ENCODE assay signal across 10 mouse cellular contexts in the genomic region with DNA sequence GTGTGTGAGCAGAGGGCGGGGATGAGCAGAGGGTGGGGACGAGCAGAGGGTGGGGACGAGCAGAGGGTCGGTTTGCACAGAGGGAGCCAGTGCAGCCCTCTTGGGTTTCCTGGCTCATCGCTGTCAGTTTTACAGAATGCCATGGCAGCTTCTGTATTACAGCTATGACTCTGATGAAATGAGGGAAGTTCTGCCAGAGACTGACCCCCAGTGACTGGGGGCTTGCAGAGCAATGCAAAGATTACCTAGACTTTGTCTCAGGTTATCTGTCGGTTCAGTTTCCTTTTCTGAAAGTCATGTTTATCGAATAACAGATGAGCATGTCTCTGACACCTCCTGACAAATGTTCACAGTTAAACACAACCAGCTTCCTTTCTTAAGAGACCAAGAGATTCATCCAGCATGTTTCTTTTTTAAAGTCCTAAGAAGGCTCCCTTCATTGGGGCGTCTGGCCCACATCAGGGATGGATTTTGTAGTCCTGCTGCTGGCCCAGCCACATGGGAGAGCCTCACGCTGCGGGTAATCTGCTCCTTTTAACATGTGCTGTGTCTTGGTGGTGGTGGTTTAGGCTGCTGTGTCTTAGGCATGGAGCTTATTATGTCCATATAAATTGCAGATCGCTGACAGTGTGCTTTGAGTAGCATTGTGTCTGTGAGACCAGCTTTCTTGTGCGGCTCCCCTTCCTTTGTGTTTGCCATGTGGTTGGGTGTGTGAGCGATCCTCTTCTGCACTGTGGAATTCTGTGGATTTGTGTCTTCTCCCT.
DNase-seq lines count a peak whose midpoint lies in the region; ATAC-seq lines count a peak whose summit lies in the region.
"Had no signal": no experiment of that assay in that cellular context is flagged by ENCODE, and none has a peak within 500 bp of the region (broad histone marks: within the 10 kb centered on the region; RNA-seq: fewer than 3 reads in every experiment).

No protein-coding gene starts in this region.

- no peak overlapping the region for H3K4me2 ChIP-seq in heart, embryonic 14.5 days (ENCODE audit: low read length)
- no peak overlapping the region for H3K4me2 ChIP-seq in forebrain, embryonic 16.5 days (ENCODE audit: low read length)
- H3K4me2 ChIP-seq in midbrain, embryonic 11.5 days = no peak overlapping the region

- H3K4me3 ChIP-seq in heart, embryonic 14.5 days (ENCODE audit: control insufficient read depth in 1 of 2, insufficient read depth in 1 of 2, low read depth in 1 of 2, low read length in 2 of 2) = no peak overlapping the region
- H3K4me3 ChIP-seq in forebrain, embryonic 16.5 days (replicated peaks; ENCODE audit: low read length) = no peak overlapping the region
- no peak overlapping the region for H3K4me3 ChIP-seq in midbrain, embryonic 11.5 days (ENCODE audit: low read depth, low read length)

- no peaks in the 10 kb centered on the region for H3K27me3 ChIP-seq in heart, embryonic 14.5 days (ENCODE audit: control insufficient read depth, insufficient read depth, low read length)
- no peaks in the 10 kb centered on the region for H3K27me3 ChIP-seq in forebrain, embryonic 16.5 days (replicated peaks; ENCODE audit: control insufficient read depth, insufficient read depth, low read length)
- H3K27me3 ChIP-seq in midbrain, embryonic 11.5 days (ENCODE audit: control insufficient read depth, insufficient read depth, low read length) = no peaks in the 10 kb centered on the region

- H3K27ac ChIP-seq in heart, embryonic 14.5 days (replicated peaks in 1 of 2; ENCODE audit: control insufficient read depth in 1 of 2, insufficient read depth in 1 of 2, low read depth in 2 of 2, low read length in 2 of 2) = 0 out of 4 replicates have a peak overlapping the region, but pooled peaks of 1 of the 2 experiments have one; percentile 29
- peak overlapping the region; percentile 65 for H3K27ac ChIP-seq in forebrain, embryonic 16.5 days (ENCODE audit: low read length)
- peak overlapping the region; percentile 5; the same call in 1 of the 2 replicates for H3K27ac ChIP-seq in midbrain, embryonic 11.5 days (ENCODE audit: low read depth, low read length)

- peak overlapping the region; percentile 1 for H3K9ac ChIP-seq in heart, embryonic 14.5 days (ENCODE audit: low read length)
- H3K9ac ChIP-seq in forebrain, embryonic 16.5 days (replicated peaks; ENCODE audit: low read depth, low read length) = peak overlapping the region; percentile 15; the same call in 1 of the 2 replicates
- H3K9ac ChIP-seq in midbrain, embryonic 11.5 days (ENCODE audit: low read length) = 0 out of 2 replicates have a peak overlapping the region, but pooled peaks have one; percentile 30

- H3K4me1 ChIP-seq in heart, embryonic 14.5 days (ENCODE audit: control insufficient read depth in 2 of 2, insufficient read depth in 2 of 2, low read length in 2 of 2) = peaks cover 31 to 56% of the 10 kb centered on the region in 2 experiments
- peaks cover 35% of the 10 kb centered on the region for H3K4me1 ChIP-seq in forebrain, embryonic 16.5 days (replicated peaks; ENCODE audit: control insufficient read depth, insufficient read depth, low read length)
- H3K4me1 ChIP-seq in midbrain, embryonic 11.5 days (ENCODE audit: control insufficient read depth, insufficient read depth, low read length) = peaks cover 24% of the 10 kb centered on the region

- no peaks in the 10 kb centered on the region for H3K9me3 ChIP-seq in heart, embryonic 14.5 days (ENCODE audit: control insufficient read depth, low read length)
- no peaks in the 10 kb centered on the region for H3K9me3 ChIP-seq in forebrain, embryonic 16.5 days (ENCODE audit: control insufficient read depth, low read length)
- H3K9me3 ChIP-seq in midbrain, embryonic 11.5 days (ENCODE audit: control insufficient read depth, low read length) = no peaks in the 10 kb centered on the region

- 44% methylated on average over 13 of the region's 13 CpGs for WGBS in heart, embryonic 14.5 days
- 42% methylated on average over 13 of the region's 13 CpGs for WGBS in forebrain, embryonic 16.5 days
- 55% methylated on average over 13 of the region's 13 CpGs for WGBS in midbrain, embryonic 11.5 days

- DNase-seq in heart, adult 11 months = no peak
- peak; percentile 48 for DNase-seq in T-cell, adult 2 months (ENCODE audit: low spot score)
- no peak for DNase-seq in midbrain, embryonic 11.5 days (ENCODE audit: low spot score, missing footprints)
- DNase-seq in left cerebral cortex, adult 18-20 months (ENCODE audit: low spot score in 2 of 2) = no peak
- DNase-seq in urinary bladder, postnatal 4 days (ENCODE audit: low spot score in 2 of 2) = no peak
- DNase-seq in right cerebral cortex, adult 18-20 months = no peak
- DNase-seq: cerebellum, postnatal 25 days had no signal

- no peak for ATAC-seq in heart, embryonic 14.5 days (ENCODE audit: insufficient number of reproducible peaks, insufficient read depth, low FRiP score, low read depth)
- ATAC-seq in forebrain, embryonic 16.5 days = peak; percentile 47
- peak; percentile 48; the same call in 1 of the 2 replicates for ATAC-seq in midbrain, embryonic 11.5 days (ENCODE audit: low FRiP score)
- ATAC-seq: inflammation-experienced regulatory T-cells, adult 6 months had no signal

- H3K36me3 ChIP-seq in heart, embryonic 14.5 days (ENCODE audit: control insufficient read depth, insufficient read depth, low read length) = no peaks in the 10 kb centered on the region
- H3K36me3 ChIP-seq in forebrain, embryonic 16.5 days (ENCODE audit: control insufficient read depth, insufficient read depth) = no peaks in the 10 kb centered on the region
- H3K36me3 ChIP-seq in midbrain, embryonic 11.5 days (ENCODE audit: control insufficient read depth, insufficient read depth, low read length) = no peaks in the 10 kb centered on the region
